Mouse (Mus musculus) bone marrow, adult 2 months (tissue): Measurements from ENCODE around the gene Cmc1.

ENCODE experiments used
- CTCF ChIP-seq: fragments of 200-500 bp; IDR thresholded peaks from 2 replicates; pipeline ENCODE4 v1.5.1; 2011; ENCODE audit warnings: low read length, control low read depth; ENCODE audit not compliant: control insufficient read depth, insufficient read depth
- POLR2A ChIP-seq: fragments of 200-500 bp; IDR thresholded peaks from 2 replicates; pipeline ENCODE4 v1.6.1; 2011; ENCODE audit warnings: low read depth, mild to moderate bottlenecking, control low read depth, low read length, borderline replicate concordance; ENCODE audit not compliant: control insufficient read depth

DNA sequence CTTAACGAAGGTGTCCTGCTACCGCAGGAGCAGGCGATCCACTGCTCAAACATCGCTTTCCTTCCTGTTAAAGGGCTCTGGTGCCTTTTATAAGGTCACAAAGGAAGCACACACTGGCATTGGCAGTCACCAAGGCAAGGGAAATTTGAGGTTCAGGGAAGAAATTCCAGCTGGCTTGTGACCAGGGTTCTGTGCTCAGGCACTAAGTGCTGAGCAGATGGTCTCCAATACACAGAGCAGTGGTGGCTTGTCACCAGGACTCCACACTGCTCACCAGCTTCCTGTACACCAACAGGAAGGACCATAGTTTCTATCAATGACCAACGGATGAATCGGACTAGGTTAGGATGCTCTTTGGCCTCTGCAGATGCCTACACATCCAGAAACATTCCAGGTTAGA is 79.5 kb downstream of the Cmc1 start:
- TF ChIP-seq CTCF (no peak), POLR2A (no peak)
